In the genomic region with DNA sequence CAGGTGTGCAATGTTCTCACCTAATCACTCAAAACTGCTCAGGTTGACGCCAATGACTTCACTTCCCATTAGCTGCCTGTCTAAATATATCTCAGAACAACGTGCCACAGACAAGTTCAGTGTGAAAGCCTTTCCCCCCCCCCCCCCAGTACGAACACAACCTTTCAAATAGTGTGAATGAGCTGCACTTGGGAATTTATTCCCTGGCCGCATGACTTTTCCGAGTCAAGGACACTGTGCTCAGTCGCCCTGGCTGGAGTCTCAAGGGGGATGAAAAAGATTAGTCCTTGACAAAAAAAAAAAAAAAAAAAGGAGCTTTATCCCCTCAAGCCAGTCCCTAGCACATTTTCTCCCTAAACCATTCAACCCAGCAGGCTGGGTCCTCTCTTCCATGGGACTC, we compare ENCODE assay signal across 17 mouse cellular contexts.
DNase-seq lines count a peak whose midpoint lies in the region; ATAC-seq and TF ChIP-seq lines count a peak whose summit lies in the region.
"Had no signal": no experiment of that assay in that cellular context is flagged by ENCODE, and none has a peak within 500 bp of the region (broad histone marks: within the 10 kb centered on the region; RNA-seq: fewer than 3 reads in every experiment).

No protein-coding gene starts in this region.

- no peaks in the 10 kb centered on the region for H3K9me3 ChIP-seq in heart, postnatal 0 days (replicated peaks; ENCODE audit: control insufficient read depth, low read length)
- no peaks in the 10 kb centered on the region for H3K9me3 ChIP-seq in hindbrain, postnatal 0 days (ENCODE audit: low read length)
- H3K9me3 ChIP-seq: forebrain, embryonic 10.5 days; limb, embryonic 12.5 days; midbrain, embryonic 10.5 days; neural tube, embryonic 13.5 days had no signal

- peak overlapping the region; percentile 86 for H3K27ac ChIP-seq in heart, postnatal 0 days (ENCODE audit: low read depth)
- H3K27ac ChIP-seq in hindbrain, postnatal 0 days = no peak overlapping the region
- H3K27ac ChIP-seq: forebrain, embryonic 10.5 days; limb, embryonic 12.5 days; midbrain, embryonic 10.5 days; neural tube, embryonic 13.5 days had no signal

- ATAC-seq in heart, postnatal 0 days (ENCODE audit: insufficient read depth, low read depth) = peak; percentile 72
- ATAC-seq in hindbrain, postnatal 0 days = no peak
- ATAC-seq: hindbrain, embryonic 16.5 days had no signal

- H3K27me3 ChIP-seq in heart, postnatal 0 days (ENCODE audit: control insufficient read depth, insufficient read depth, low read length) = no peaks in the 10 kb centered on the region
- H3K27me3 ChIP-seq in hindbrain, postnatal 0 days (ENCODE audit: insufficient read depth, low read length) = no peaks in the 10 kb centered on the region
- H3K27me3 ChIP-seq: limb, embryonic 12.5 days; neural tube, embryonic 13.5 days had no signal

- peaks cover 29% of the 10 kb centered on the region for H3K4me1 ChIP-seq in heart, postnatal 0 days (ENCODE audit: control insufficient read depth, insufficient read depth)
- no peaks in the 10 kb centered on the region for H3K4me1 ChIP-seq in hindbrain, postnatal 0 days (ENCODE audit: insufficient read depth, low read length)
- H3K4me1 ChIP-seq: midbrain, embryonic 10.5 days had no signal

- no peak for TF ChIP-seq CTCF in heart, postnatal 0 days (IDR thresholded peaks at IDR 0.05; ENCODE audit: low read depth)
- no peak for TF ChIP-seq CTCF in hindbrain, postnatal 0 days (IDR thresholded peaks at IDR 0.05; ENCODE audit: low read depth)

- 27% methylated on average over 6 of the region's 6 CpGs for WGBS in heart, postnatal 0 days
- 65% methylated on average over 6 of the region's 6 CpGs for WGBS in hindbrain, postnatal 0 days

- no peak overlapping the region for H3K4me3 ChIP-seq in heart, postnatal 0 days (ENCODE audit: low read depth, low read length)
- H3K4me3 ChIP-seq in hindbrain, postnatal 0 days (ENCODE audit: low read length) = no peak overlapping the region
- H3K4me3 ChIP-seq: forebrain, embryonic 10.5 days; limb, embryonic 12.5 days; midbrain, embryonic 10.5 days; neural tube, embryonic 13.5 days had no signal

- H3K36me3 ChIP-seq in heart, postnatal 0 days (replicated peaks; ENCODE audit: control insufficient read depth, insufficient read depth, low read length) = no peaks in the 10 kb centered on the region
- no peaks in the 10 kb centered on the region for H3K36me3 ChIP-seq in hindbrain, postnatal 0 days (ENCODE audit: insufficient read depth, low read length)
- H3K36me3 ChIP-seq: forebrain, embryonic 10.5 days; limb, embryonic 12.5 days; midbrain, embryonic 10.5 days; neural tube, embryonic 13.5 days had no signal

- no peak overlapping the region for H3K9ac ChIP-seq in heart, postnatal 0 days (replicated peaks; ENCODE audit: low read depth, low read length)
- H3K9ac ChIP-seq in hindbrain, postnatal 0 days (replicated peaks; ENCODE audit: low read length) = no peak overlapping the region
- H3K9ac ChIP-seq: limb, embryonic 12.5 days; neural tube, embryonic 13.5 days had no signal

- TF ChIP-seq EP300 in heart, postnatal 0 days (IDR thresholded peaks at IDR 0.05; ENCODE audit: low read depth) = 0 out of 2 replicates have a peak, but pooled peaks have one; percentile 50

- DNase-seq in gastrocnemius, postnatal 25 days = peak; percentile 7
- no peak for DNase-seq in gastrocnemius, postnatal 10 days
- DNase-seq in R1 (ENCODE audit: low read depth, low spot score) = peak; percentile 23
- peak; percentile 23 for DNase-seq in heart, adult 8-10 months (ENCODE audit: low spot score)
- peak; percentile 66 for DNase-seq in heart, postnatal 0 days (ENCODE audit: low spot score)
- no peak for DNase-seq in hindbrain, postnatal 0 days (ENCODE audit: low spot score)
- DNase-seq in spleen, adult 18-20 months = no peak
- DNase-seq: cerebellum, adult 18-20 months; kidney, adult 18-20 months; lung, adult 18-20 months; lung, postnatal 36 days; thymus, postnatal 25 days had no signal

- H3K4me2 ChIP-seq in heart, postnatal 0 days (ENCODE audit: low read depth, low read length) = no peak overlapping the region
- H3K4me2 ChIP-seq in hindbrain, postnatal 0 days (ENCODE audit: low read depth, low read length) = no peak overlapping the region
- H3K4me2 ChIP-seq: limb, embryonic 12.5 days; neural tube, embryonic 13.5 days had no signal

Comparison
In these comparisons a context has a peak if more than half of its experiments do, and no peak if none do; other contexts are left out.
1. DNase-seq: peak in gastrocnemius, postnatal 25 days (single experiment), R1 (single experiment), heart, adult 8-10 months (single experiment) and heart, postnatal 0 days (single experiment); none in gastrocnemius, postnatal 10 days (single experiment), hindbrain, postnatal 0 days (single experiment) and spleen, adult 18-20 months (0 of 2).